ENCODE assay signal across 13 mouse cellular contexts in genomic region chr5:41187193-41187592, GRCm38 (mm10).
"Had no signal": no experiment of that assay in that cellular context is flagged by ENCODE, and none has a peak within 500 bp of the region (broad histone marks: within the 10 kb centered on the region; RNA-seq: fewer than 3 reads in every experiment).

No protein-coding gene starts in this region.

- H3K27ac ChIP-seq: midbrain, embryonic 10.5 days; midbrain, embryonic 12.5 days; midbrain, embryonic 15.5 days; neural tube, embryonic 12.5 days; stomach, embryonic 15.5 days; stomach, postnatal 0 days had no signal

- H3K36me3 ChIP-seq: midbrain, embryonic 10.5 days; midbrain, embryonic 12.5 days; midbrain, embryonic 15.5 days; neural tube, embryonic 12.5 days; stomach, embryonic 15.5 days had no signal

- H3K4me2 ChIP-seq: lung, embryonic 14.5 days; midbrain, embryonic 12.5 days; midbrain, embryonic 15.5 days; neural tube, embryonic 12.5 days; stomach, embryonic 15.5 days had no signal

- H3K9ac ChIP-seq: lung, embryonic 14.5 days; midbrain, embryonic 12.5 days; midbrain, embryonic 15.5 days; neural tube, embryonic 12.5 days; stomach, embryonic 15.5 days had no signal

- H3K27me3 ChIP-seq: midbrain, embryonic 12.5 days; midbrain, embryonic 15.5 days; neural tube, embryonic 12.5 days; stomach, embryonic 15.5 days had no signal

- H3K4me1 ChIP-seq: midbrain, embryonic 10.5 days; midbrain, embryonic 12.5 days; midbrain, embryonic 15.5 days; neural tube, embryonic 12.5 days; stomach, embryonic 15.5 days had no signal

- H3K4me3 ChIP-seq: midbrain, embryonic 10.5 days; midbrain, embryonic 12.5 days; midbrain, embryonic 15.5 days; neural tube, embryonic 12.5 days; stomach, embryonic 15.5 days had no signal

- ATAC-seq: midbrain, embryonic 15.5 days had no signal

- DNase-seq: lung, adult 18-20 months; lung, embryonic 14.5 days; lung, postnatal 14 days; right cerebral cortex, postnatal 14 days; thymus, adult 2 months; thymus, postnatal 25 days; thymus, postnatal 4 days had no signal

- H3K9me3 ChIP-seq: midbrain, embryonic 10.5 days; midbrain, embryonic 12.5 days; midbrain, embryonic 15.5 days; neural tube, embryonic 12.5 days; stomach, embryonic 15.5 days had no signal
